Mouse (Mus musculus): ENCODE data around the gene Uchl1.

GRCm38 (mm10) chr5:66699911-66700310 is 24.0 kb downstream of the Uchl1 start:
- TF ChIP-seq CTCF (IDR thresholded peaks at IDR 0.05; ENCODE audit: borderline replicate concordance, control insufficient read depth, extremely low read depth, insufficient read depth, low read length, poor library complexity) (no peak), POLR2A (IDR thresholded peaks at IDR 0.05; ENCODE audit: control insufficient read depth, extremely low read depth, insufficient read depth, low read length, poor library complexity) (no peak)

Measured in thymus, adult 2 months (tissue).